Mouse (Mus musculus): ENCODE measurements at regions not wholly inside any gene's neighbourhood (a gene's known extent, or its start where the extent isn't known, plus 50 kb on each side); places are given as distances from the start of the nearest gene placed in this dataset.

DNA sequence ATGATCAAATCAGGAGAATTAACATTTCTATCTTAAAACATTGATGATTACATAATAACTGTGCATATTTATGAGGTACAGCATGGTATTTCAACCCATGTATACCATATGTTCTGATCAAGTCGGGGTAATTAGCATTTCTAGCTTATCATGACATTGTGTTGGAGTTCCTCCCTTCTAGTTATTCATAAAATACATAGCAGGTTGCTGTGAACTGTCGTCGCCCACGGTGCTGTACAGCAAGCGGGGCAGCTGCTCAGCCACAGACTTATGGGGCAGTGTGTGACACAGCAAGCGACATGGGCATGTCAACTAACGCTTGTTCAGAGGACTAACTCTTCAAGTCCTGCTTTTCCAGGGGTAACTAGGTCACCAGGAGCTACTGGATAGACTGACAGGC is 2238.6 kb upstream of the Lrrc6 start:
- no peak overlapping the region for H3K4me3 ChIP-seq (ENCODE audit: insufficient read depth, low read length)
- H3K27ac ChIP-seq (ENCODE audit: insufficient read depth, low read length), result no peak overlapping the region
- no peaks in the 10 kb centered on the region for H3K4me1 ChIP-seq (ENCODE audit: control insufficient read depth, insufficient read depth, low read length)
- TF ChIP-seq CTCF (IDR thresholded peaks at IDR 0.05; ENCODE audit: borderline replicate concordance, insufficient read depth, low read length) (no peak), POLR2A (IDR thresholded peaks at IDR 0.05; ENCODE audit: low read depth, low read length) (no peak)

DNA sequence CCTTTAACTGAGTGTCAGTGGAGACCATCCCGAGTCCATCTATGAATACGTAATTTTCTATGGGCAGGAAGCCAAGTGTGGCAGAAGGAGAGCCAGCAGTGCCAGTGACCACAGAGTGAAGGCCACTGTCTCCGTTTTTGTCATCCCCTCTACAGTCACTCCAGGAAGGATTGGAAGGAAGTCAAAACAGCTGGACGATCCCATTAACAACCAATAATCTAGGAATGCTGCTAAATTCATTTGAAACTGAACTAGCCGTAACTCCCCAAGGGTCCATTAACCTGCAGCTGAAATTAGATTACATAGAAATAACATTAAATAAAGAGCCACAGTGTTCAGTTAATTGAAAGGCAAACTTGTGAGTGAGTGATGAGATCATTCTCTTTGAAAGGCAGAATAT is 2220.5 kb upstream of the Lrrc6 start:
- H3K4me1 ChIP-seq (ENCODE audit: control insufficient read depth, insufficient read depth, low read length), result no peaks in the 10 kb centered on the region
- no peak overlapping the region for H3K4me3 ChIP-seq (ENCODE audit: insufficient read depth, low read length)
- TF ChIP-seq POLR2A (IDR thresholded peaks at IDR 0.05; ENCODE audit: low read depth, low read length) (no peak), CTCF (IDR thresholded peaks at IDR 0.05; ENCODE audit: borderline replicate concordance, insufficient read depth, low read length) (no peak)
- no peak overlapping the region for H3K27ac ChIP-seq (ENCODE audit: insufficient read depth, low read length)

DNA sequence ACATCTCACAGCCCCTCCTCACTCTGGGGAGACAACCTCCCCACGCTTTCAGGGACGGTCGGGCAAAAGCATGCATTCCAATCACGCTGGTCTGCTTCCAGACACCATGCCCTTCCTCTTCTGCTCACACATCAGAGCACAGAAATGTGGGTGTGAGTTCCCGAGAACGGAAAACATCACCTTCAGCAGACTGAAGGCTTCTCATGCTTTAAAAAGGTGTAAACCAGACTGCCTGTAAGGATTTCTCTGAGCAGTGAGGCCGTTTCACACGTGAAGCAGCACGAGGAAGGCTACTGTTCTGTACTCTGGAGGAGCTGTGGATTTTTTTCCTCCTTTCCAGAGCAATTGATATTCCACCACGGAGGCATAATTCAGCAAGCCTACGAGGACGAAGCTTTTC is 2218.8 kb upstream of the Lrrc6 start:
- Histone ChIP-seq H3K4me3 (ENCODE audit: insufficient read depth, low read length) (no peak overlapping the region), H3K27ac (ENCODE audit: insufficient read depth, low read length) (no peak overlapping the region), H3K4me1 (ENCODE audit: control insufficient read depth, insufficient read depth, low read length) (no peaks in the 10 kb centered on the region)
- TF ChIP-seq CTCF (IDR thresholded peaks at IDR 0.05; ENCODE audit: borderline replicate concordance, insufficient read depth, low read length), result no peak
- no peak for TF ChIP-seq POLR2A (IDR thresholded peaks at IDR 0.05; ENCODE audit: low read depth, low read length)

DNA sequence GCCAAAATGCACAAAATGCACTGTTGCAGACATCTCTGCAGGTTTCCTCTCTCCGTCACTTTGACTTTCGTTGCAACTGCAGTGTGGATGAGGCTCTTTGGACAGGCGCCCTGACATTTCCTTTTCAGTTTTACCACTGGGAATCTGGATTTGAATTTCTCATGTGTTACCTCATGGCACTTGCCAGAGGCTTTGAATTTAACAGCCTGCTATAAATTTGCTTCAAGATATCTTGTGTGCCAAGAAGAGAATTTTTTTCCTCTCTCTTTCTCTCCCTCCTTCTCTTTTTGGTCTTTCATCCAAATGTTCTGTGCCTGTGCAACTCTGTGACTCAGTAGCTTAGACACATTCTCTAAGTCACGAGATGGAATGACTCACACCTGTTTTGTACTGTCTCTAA is 2213.6 kb upstream of the Lrrc6 start:
- H3K27ac ChIP-seq (ENCODE audit: insufficient read depth, low read length), result no peak overlapping the region
- peaks cover 2% of the 10 kb centered on the region; the same call in 1 of the 2 replicates for H3K4me1 ChIP-seq (ENCODE audit: control insufficient read depth, insufficient read depth, low read length)
- H3K4me3 ChIP-seq (ENCODE audit: insufficient read depth, low read length), result no peak overlapping the region
- TF ChIP-seq CTCF (IDR thresholded peaks at IDR 0.05; ENCODE audit: borderline replicate concordance, insufficient read depth, low read length) (no peak), POLR2A (IDR thresholded peaks at IDR 0.05; ENCODE audit: low read depth, low read length) (no peak)

DNA sequence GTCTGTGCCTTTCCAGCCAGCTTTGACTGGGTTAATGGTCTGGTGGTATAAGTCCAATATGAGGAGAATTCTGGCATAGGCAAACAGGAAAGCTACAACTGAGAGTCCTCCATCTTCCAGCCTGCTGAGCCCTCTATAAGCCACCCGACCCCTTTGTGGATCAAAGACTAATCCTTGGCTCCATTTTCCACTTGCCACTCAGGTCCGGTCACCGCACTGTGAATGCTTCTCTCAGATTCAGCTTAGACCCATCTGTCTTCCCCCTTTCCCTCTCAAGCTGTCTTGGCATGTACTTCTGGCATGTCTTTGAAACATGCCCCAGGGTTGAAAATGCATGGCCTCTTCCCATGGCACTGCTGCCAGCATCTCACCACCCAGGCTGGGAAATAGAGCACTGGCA is 2206.6 kb upstream of the Lrrc6 start:
- TF ChIP-seq POLR2A (IDR thresholded peaks at IDR 0.05; ENCODE audit: low read depth, low read length) (no peak), CTCF (IDR thresholded peaks at IDR 0.05; ENCODE audit: borderline replicate concordance, insufficient read depth, low read length) (no peak)
- no peak overlapping the region for H3K4me3 ChIP-seq (ENCODE audit: insufficient read depth, low read length)
- H3K27ac ChIP-seq (ENCODE audit: insufficient read depth, low read length), result no peak overlapping the region
- no peaks in the 10 kb centered on the region for H3K4me1 ChIP-seq (ENCODE audit: control insufficient read depth, insufficient read depth, low read length)

DNA sequence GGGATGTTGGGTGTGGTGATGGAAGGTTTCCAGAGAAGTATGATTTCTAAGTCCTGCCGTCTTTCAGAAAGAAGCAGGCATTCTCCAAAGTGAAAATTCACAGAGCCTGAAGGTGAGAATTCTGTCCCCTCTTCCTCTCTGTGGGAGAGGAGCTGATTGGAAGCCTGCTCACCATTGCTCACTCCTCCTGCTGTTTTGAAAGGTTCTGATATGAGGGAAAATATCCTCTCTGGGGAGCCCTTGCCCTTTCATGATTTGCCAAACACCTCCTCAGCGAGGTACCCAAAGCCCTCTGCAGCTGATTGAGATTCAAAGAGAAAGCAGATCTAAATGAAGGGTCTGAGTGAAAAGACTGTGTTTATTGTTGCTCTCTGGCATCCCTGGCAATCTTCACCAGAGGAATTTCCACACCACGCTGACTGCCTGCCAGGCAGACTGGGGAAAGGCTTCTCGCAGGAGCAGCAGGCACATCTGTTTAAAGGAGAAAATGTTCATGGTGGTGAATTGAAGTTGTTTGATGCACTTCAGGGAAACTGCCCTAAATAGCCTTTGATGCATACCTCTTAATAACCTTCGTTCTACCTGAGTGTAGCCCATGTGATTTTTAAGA is 2194.4 kb upstream of the Lrrc6 start:
- TF ChIP-seq POLR2A (IDR thresholded peaks at IDR 0.05; ENCODE audit: low read depth, low read length) (no peak), CTCF (IDR thresholded peaks at IDR 0.05; ENCODE audit: borderline replicate concordance, insufficient read depth, low read length) (no peak)
- Histone ChIP-seq H3K27ac (ENCODE audit: insufficient read depth, low read length) (no peak overlapping the region), H3K4me1 (ENCODE audit: control insufficient read depth, insufficient read depth, low read length) (no peaks in the 10 kb centered on the region), H3K4me3 (ENCODE audit: insufficient read depth, low read length) (no peak overlapping the region)

DNA sequence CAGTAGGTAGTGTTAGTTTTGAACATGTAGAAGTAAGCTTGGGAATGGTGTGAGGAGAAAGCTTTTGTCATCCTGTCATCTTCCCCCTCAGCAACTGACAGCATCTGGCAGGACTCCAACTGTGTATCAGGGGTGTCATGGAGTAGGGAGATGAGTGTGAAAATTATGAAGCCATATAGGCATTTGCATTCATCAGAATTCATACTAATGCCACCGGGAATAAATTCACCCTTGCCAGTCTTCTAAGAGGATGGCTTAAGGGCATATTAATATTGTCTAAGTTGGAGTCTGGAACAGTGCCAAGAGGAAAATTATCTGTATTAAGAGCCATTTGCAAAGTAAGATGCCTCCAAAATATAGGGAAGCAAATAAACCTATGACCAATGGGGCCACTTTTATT is 2166.8 kb upstream of the Lrrc6 start:
- Histone ChIP-seq H3K27ac (ENCODE audit: insufficient read depth, low read length) (no peak overlapping the region), H3K4me1 (ENCODE audit: control insufficient read depth, insufficient read depth, low read length) (no peaks in the 10 kb centered on the region)

DNA sequence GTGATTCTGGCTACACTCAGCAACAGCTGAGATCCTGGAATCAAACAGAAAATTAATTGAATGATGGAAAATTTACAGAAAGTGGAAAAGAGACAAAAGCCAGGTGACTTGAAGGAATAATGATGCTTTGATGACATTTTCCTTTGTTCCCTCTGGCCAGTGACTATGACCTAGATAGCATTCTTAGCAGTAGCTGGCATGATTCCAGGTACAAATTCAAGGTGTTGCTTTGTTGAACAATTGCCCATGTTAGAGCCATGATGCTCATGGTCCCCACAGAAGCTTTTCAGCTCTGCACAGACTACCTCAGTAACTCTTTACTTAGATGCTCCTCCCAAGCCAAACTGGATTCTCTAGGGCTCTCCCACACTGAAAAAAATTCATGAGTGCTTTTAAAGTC is 2164.6 kb upstream of the Lrrc6 start:
- Histone ChIP-seq H3K27ac (ENCODE audit: insufficient read depth, low read length) (no peak overlapping the region), H3K4me1 (ENCODE audit: control insufficient read depth, insufficient read depth, low read length) (no peaks in the 10 kb centered on the region), H3K4me3 (ENCODE audit: insufficient read depth, low read length) (no peak overlapping the region)
- TF ChIP-seq POLR2A (IDR thresholded peaks at IDR 0.05; ENCODE audit: low read depth, low read length), result no peak
- no peak for TF ChIP-seq CTCF (IDR thresholded peaks at IDR 0.05; ENCODE audit: borderline replicate concordance, insufficient read depth, low read length)

More for the DNA sequence above, 2166.8 kb upstream of the Lrrc6 start:
- no peak overlapping the region for H3K4me3 ChIP-seq (ENCODE audit: insufficient read depth, low read length)
- TF ChIP-seq POLR2A (IDR thresholded peaks at IDR 0.05; ENCODE audit: low read depth, low read length) (no peak), CTCF (IDR thresholded peaks at IDR 0.05; ENCODE audit: borderline replicate concordance, insufficient read depth, low read length) (no peak)

DNA sequence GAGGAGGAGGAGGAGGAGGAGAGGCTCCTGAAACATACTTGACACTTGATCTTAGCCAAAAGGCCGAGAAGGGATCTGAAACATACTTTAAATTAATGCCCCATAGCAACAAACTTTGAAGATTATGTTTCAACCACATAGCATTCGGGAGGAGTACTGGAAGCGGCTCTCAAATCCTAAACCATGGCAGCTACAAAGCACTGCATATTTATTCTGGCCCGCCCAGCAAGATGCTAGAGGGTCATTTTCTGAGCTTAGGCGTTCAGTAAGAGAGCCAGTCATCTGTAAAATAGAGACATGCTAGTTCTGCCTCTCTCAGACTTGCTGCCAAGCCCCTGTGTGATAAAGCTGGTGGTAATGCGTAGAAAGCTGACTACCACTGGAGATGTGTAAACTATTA is 2156.0 kb upstream of the Lrrc6 start:
- H3K27ac ChIP-seq (ENCODE audit: insufficient read depth, low read length), result no peak overlapping the region
- TF ChIP-seq CTCF (IDR thresholded peaks at IDR 0.05; ENCODE audit: borderline replicate concordance, insufficient read depth, low read length) (no peak), POLR2A (IDR thresholded peaks at IDR 0.05; ENCODE audit: low read depth, low read length) (no peak)
- H3K4me1 ChIP-seq (ENCODE audit: control insufficient read depth, insufficient read depth, low read length), result no peaks in the 10 kb centered on the region
- no peak overlapping the region for H3K4me3 ChIP-seq (ENCODE audit: insufficient read depth, low read length)

DNA sequence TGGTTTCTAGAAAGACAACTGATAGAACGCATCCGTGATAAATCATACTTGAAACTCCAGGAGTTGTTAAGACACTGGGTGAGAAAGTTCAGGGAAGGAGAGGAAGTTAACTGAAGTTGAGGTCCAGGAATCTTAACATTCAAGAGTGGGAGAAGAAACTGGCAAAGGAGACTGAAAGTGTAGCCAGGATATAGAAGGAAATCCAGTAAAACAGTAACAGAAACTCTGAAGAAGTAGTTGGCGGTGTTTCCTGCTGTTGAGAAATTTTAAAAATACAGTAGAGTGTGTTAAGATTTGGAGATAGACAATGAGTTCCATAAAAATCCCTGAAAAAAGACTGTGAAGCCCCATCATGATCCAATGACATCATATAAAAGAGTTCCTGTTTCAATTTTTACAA is 2154.3 kb upstream of the Lrrc6 start:
- Histone ChIP-seq H3K4me3 (ENCODE audit: insufficient read depth, low read length) (no peak overlapping the region), H3K4me1 (ENCODE audit: control insufficient read depth, insufficient read depth, low read length) (no peaks in the 10 kb centered on the region), H3K27ac (ENCODE audit: insufficient read depth, low read length) (no peak overlapping the region)
- TF ChIP-seq POLR2A (IDR thresholded peaks at IDR 0.05; ENCODE audit: low read depth, low read length) (no peak), CTCF (IDR thresholded peaks at IDR 0.05; ENCODE audit: borderline replicate concordance, insufficient read depth, low read length) (no peak)

DNA sequence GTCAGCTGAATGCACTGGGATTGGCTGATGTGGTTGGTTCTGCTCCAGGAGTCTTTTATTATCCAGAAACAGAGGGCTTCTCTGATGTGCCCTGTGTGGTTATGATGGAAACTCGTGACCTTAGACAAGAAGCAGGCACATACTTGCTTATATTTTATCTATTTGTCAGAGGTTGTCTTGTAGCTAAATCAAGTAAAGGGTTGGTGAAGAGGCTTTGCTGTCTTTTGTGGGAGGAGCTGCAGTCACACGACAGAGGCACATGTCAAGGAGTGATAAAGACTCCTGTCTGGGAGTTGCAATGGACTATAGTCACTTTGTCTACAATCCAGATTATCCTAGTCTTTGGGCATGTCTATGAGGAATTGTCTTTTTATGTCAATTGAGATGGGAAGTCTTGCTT is 2149.9 kb upstream of the Lrrc6 start:
- H3K4me1 ChIP-seq (ENCODE audit: control insufficient read depth, insufficient read depth, low read length), result no peaks in the 10 kb centered on the region
- H3K4me3 ChIP-seq (ENCODE audit: insufficient read depth, low read length), result no peak overlapping the region
- TF ChIP-seq CTCF (IDR thresholded peaks at IDR 0.05; ENCODE audit: borderline replicate concordance, insufficient read depth, low read length) (no peak), POLR2A (IDR thresholded peaks at IDR 0.05; ENCODE audit: low read depth, low read length) (no peak)
- no peak overlapping the region for H3K27ac ChIP-seq (ENCODE audit: insufficient read depth, low read length)

All from embryonic fibroblast, embryonic 13.5 days (primary cell).